Mouse (Mus musculus): ENCODE measurements at regions not wholly inside any gene's neighbourhood (a gene's known extent, or its start where the extent isn't known, plus 50 kb on each side); places are given as distances from the start of the nearest gene placed in this dataset.
A peak's percentile ranks its signal among the peaks of the same experiment; 100 is the strongest.

GRCm38 (mm10) chr10:99468971-99469370 lies 205.9 kb downstream of the Dusp6 start:
- H3K4me3 ChIP-seq (ENCODE audit: low read depth, low read length): no peak overlapping the region
- H3K4me1 ChIP-seq (ENCODE audit: control insufficient read depth, insufficient read depth, low read length): peaks cover 14% of the 10 kb centered on the region
- H3K36me3 ChIP-seq (ENCODE audit: control insufficient read depth, insufficient read depth, low read length, poor library complexity, severe bottlenecking): no peaks in the 10 kb centered on the region
- no peak for TF ChIP-seq CTCF (IDR thresholded peaks at IDR 0.05; ENCODE audit: low read depth, low read length)
- no peak for TF ChIP-seq POLR2A (IDR thresholded peaks at IDR 0.05; ENCODE audit: insufficient read depth, low read length)
- peak; percentile 83 for TF ChIP-seq EP300 (IDR thresholded peaks at IDR 0.05; ENCODE audit: insufficient read depth, low read depth, low read length)
- no peaks in the 10 kb centered on the region for H3K9me3 ChIP-seq (replicated peaks; ENCODE audit: control insufficient read depth, insufficient read depth, low read length, poor library complexity, severe bottlenecking)
- H3K27me3 ChIP-seq (ENCODE audit: control insufficient read depth, insufficient read depth, low read length, poor library complexity, severe bottlenecking): peaks cover 2% of the 10 kb centered on the region
- no peak overlapping the region for H3K9ac ChIP-seq (ENCODE audit: low read depth, poor library complexity, severe bottlenecking)
- H3K27ac ChIP-seq (ENCODE audit: insufficient read depth, low read length): no peak overlapping the region

GRCm38 (mm10) chr10:99471832-99472497 lies 208.9 kb downstream of the Dusp6 start:
- peak overlapping the region; percentile 76; the same call in 1 of the 2 replicates for H3K27ac ChIP-seq (ENCODE audit: insufficient read depth, low read length)

GRCm38 (mm10) chr10:99472806-99473205 lies 209.8 kb downstream of the Dusp6 start:
- Histone ChIP-seq H3K4me3 (ENCODE audit: low read depth, low read length) (no peak overlapping the region), H3K27ac (ENCODE audit: insufficient read depth, low read length) (no peak overlapping the region), H3K4me1 (ENCODE audit: control insufficient read depth, insufficient read depth, low read length) (peaks cover 10% of the 10 kb centered on the region), H3K9me3 (replicated peaks; ENCODE audit: control insufficient read depth, insufficient read depth, low read length, poor library complexity, severe bottlenecking) (no peaks in the 10 kb centered on the region), H3K27me3 (ENCODE audit: control insufficient read depth, insufficient read depth, low read length, poor library complexity, severe bottlenecking) (no peaks in the 10 kb centered on the region), H3K9ac (ENCODE audit: low read depth, poor library complexity, severe bottlenecking) (no peak overlapping the region), H3K36me3 (ENCODE audit: control insufficient read depth, insufficient read depth, low read length, poor library complexity, severe bottlenecking) (no peaks in the 10 kb centered on the region)
- TF ChIP-seq EP300 (IDR thresholded peaks at IDR 0.05; ENCODE audit: insufficient read depth, low read depth, low read length): peak; percentile 78
- TF ChIP-seq CTCF (IDR thresholded peaks at IDR 0.05; ENCODE audit: low read depth, low read length): no peak

More at GRCm38 (mm10) chr10:99471832-99472497, 208.9 kb downstream of the Dusp6 start:
- Histone ChIP-seq H3K27me3 (ENCODE audit: control insufficient read depth, insufficient read depth, low read length, poor library complexity, severe bottlenecking) (no peaks in the 10 kb centered on the region), H3K9me3 (replicated peaks; ENCODE audit: control insufficient read depth, insufficient read depth, low read length, poor library complexity, severe bottlenecking) (no peaks in the 10 kb centered on the region), H3K36me3 (ENCODE audit: control insufficient read depth, insufficient read depth, low read length, poor library complexity, severe bottlenecking) (no peaks in the 10 kb centered on the region), H3K4me3 (ENCODE audit: low read depth, low read length) (no peak overlapping the region), H3K9ac (ENCODE audit: low read depth, poor library complexity, severe bottlenecking) (no peak overlapping the region), H3K4me1 (ENCODE audit: control insufficient read depth, insufficient read depth, low read length) (peaks cover 14% of the 10 kb centered on the region)
- TF ChIP-seq CTCF (IDR thresholded peaks at IDR 0.05; ENCODE audit: low read depth, low read length) (no peak), POLR2A (IDR thresholded peaks at IDR 0.05; ENCODE audit: insufficient read depth, low read length) (no peak), EP300 (IDR thresholded peaks at IDR 0.05; ENCODE audit: insufficient read depth, low read depth, low read length) (no peak)

- TF ChIP-seq CTCF (IDR thresholded peaks at IDR 0.05; ENCODE audit: low read depth, low read length): no peak
- TF ChIP-seq EP300 (IDR thresholded peaks at IDR 0.05; ENCODE audit: insufficient read depth, low read depth, low read length): no peak
- no peak for TF ChIP-seq POLR2A (IDR thresholded peaks at IDR 0.05; ENCODE audit: insufficient read depth, low read length)
- Histone ChIP-seq H3K27ac (ENCODE audit: insufficient read depth, low read length) (no peak overlapping the region), H3K36me3 (ENCODE audit: control insufficient read depth, insufficient read depth, low read length, poor library complexity, severe bottlenecking) (no peaks in the 10 kb centered on the region)
Measured at GRCm38 (mm10) chr10:99473758-99474157, 210.7 kb downstream of the Dusp6 start.

GRCm38 (mm10) chr10:99474546-99474945 lies 211.5 kb downstream of the Dusp6 start:
- Histone ChIP-seq H3K36me3 (ENCODE audit: control insufficient read depth, insufficient read depth, low read length, poor library complexity, severe bottlenecking) (no peaks in the 10 kb centered on the region), H3K27me3 (ENCODE audit: control insufficient read depth, insufficient read depth, low read length, poor library complexity, severe bottlenecking) (no peaks in the 10 kb centered on the region), H3K4me1 (ENCODE audit: control insufficient read depth, insufficient read depth, low read length) (peaks cover 9% of the 10 kb centered on the region), H3K4me3 (ENCODE audit: low read depth, low read length) (no peak overlapping the region), H3K9me3 (replicated peaks; ENCODE audit: control insufficient read depth, insufficient read depth, low read length, poor library complexity, severe bottlenecking) (no peaks in the 10 kb centered on the region), H3K9ac (ENCODE audit: low read depth, poor library complexity, severe bottlenecking) (no peak overlapping the region), H3K27ac (ENCODE audit: insufficient read depth, low read length) (no peak overlapping the region)
- TF ChIP-seq CTCF (IDR thresholded peaks at IDR 0.05; ENCODE audit: low read depth, low read length) (no peak), POLR2A (IDR thresholded peaks at IDR 0.05; ENCODE audit: insufficient read depth, low read length) (no peak), EP300 (IDR thresholded peaks at IDR 0.05; ENCODE audit: insufficient read depth, low read depth, low read length) (no peak)

More at GRCm38 (mm10) chr10:99473758-99474157, 210.7 kb downstream of the Dusp6 start:
- Histone ChIP-seq H3K27me3 (ENCODE audit: control insufficient read depth, insufficient read depth, low read length, poor library complexity, severe bottlenecking) (no peaks in the 10 kb centered on the region), H3K4me1 (ENCODE audit: control insufficient read depth, insufficient read depth, low read length) (peaks cover 10% of the 10 kb centered on the region), H3K4me3 (ENCODE audit: low read depth, low read length) (no peak overlapping the region), H3K9me3 (replicated peaks; ENCODE audit: control insufficient read depth, insufficient read depth, low read length, poor library complexity, severe bottlenecking) (no peaks in the 10 kb centered on the region), H3K9ac (ENCODE audit: low read depth, poor library complexity, severe bottlenecking) (no peak overlapping the region)

GRCm38 (mm10) chr10:99476214-99476613 lies 213.2 kb downstream of the Dusp6 start:
- no peak for TF ChIP-seq EP300 (IDR thresholded peaks at IDR 0.05; ENCODE audit: insufficient read depth, low read depth, low read length)
- TF ChIP-seq CTCF (IDR thresholded peaks at IDR 0.05; ENCODE audit: low read depth, low read length): no peak
- TF ChIP-seq POLR2A (IDR thresholded peaks at IDR 0.05; ENCODE audit: insufficient read depth, low read length): no peak
- no peak overlapping the region for H3K27ac ChIP-seq (ENCODE audit: insufficient read depth, low read length)
- H3K36me3 ChIP-seq (ENCODE audit: control insufficient read depth, insufficient read depth, low read length, poor library complexity, severe bottlenecking): no peaks in the 10 kb centered on the region
- no peak overlapping the region for H3K9ac ChIP-seq (ENCODE audit: low read depth, poor library complexity, severe bottlenecking)
- no peak overlapping the region for H3K4me3 ChIP-seq (ENCODE audit: low read depth, low read length)
- peaks cover 8% of the 10 kb centered on the region for H3K4me1 ChIP-seq (ENCODE audit: control insufficient read depth, insufficient read depth, low read length)
- H3K9me3 ChIP-seq (replicated peaks; ENCODE audit: control insufficient read depth, insufficient read depth, low read length, poor library complexity, severe bottlenecking): no peaks in the 10 kb centered on the region
- H3K27me3 ChIP-seq (ENCODE audit: control insufficient read depth, insufficient read depth, low read length, poor library complexity, severe bottlenecking): no peaks in the 10 kb centered on the region

Measured in ES-Bruce4 (cell line).